ENCODE assay signal across 10 mouse cellular contexts in the genomic region with DNA sequence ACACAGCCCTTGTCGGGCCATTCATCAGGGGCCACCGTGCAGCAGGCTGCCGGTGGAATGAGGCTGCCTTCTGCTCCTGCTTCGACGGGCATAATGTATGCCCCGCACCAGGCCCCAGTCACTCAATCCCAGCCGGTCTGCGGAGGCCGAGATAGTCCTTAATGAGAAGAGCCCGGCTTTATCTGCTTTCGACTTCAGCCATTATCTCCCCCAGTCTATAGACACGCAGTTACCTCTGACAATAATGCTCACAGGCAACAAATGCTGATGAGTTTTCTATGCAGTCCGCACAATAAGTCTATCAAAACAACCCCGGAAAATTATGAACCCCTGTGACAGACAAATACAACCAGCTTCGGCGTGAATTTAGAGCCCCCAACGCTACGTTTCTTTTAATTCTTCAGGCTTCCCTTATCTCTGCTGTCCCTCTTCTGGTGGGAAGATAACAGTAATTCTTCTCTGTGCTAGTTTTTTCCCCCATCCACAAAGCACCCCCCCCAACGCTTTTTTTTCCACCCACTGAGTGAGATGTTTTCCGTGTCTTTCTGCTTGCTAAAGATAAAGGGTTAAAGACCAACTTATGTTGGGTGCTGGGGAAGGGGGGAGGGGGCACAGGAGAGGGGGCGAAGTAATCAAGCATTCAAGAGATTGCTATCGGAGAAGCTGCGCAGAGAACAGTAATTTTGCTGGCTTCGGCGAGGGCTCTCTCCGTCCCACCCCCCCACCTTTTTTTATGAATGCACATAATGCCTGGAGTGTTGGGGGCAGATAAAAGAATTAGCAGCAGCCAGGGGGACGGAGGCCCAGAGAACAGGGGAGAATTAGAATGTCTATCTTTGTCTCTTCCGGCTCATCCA.
DNase-seq lines count a peak whose midpoint lies in the region; ATAC-seq and TF ChIP-seq lines count a peak whose summit lies in the region.
"Had no signal": no experiment of that assay in that cellular context is flagged by ENCODE, and none has a peak within 500 bp of the region (broad histone marks: within the 10 kb centered on the region; RNA-seq: fewer than 3 reads in every experiment).

No protein-coding gene starts in this region.

- H3K4me1 ChIP-seq in heart, embryonic 14.5 days (ENCODE audit: control insufficient read depth in 2 of 2, insufficient read depth in 2 of 2, low read length in 2 of 2): peaks cover 5 to 9% of the 10 kb centered on the region in 2 experiments
- peaks cover 12% of the 10 kb centered on the region for H3K4me1 ChIP-seq in forebrain, embryonic 16.5 days (replicated peaks; ENCODE audit: control insufficient read depth, insufficient read depth, low read length)
- no peaks in the 10 kb centered on the region for H3K4me1 ChIP-seq in thymus, adult 2 months (replicated peaks; ENCODE audit: control insufficient read depth, insufficient read depth, low read length)

- no peak overlapping the region for H3K27ac ChIP-seq in heart, embryonic 14.5 days (replicated peaks in 1 of 2; ENCODE audit: control insufficient read depth in 1 of 2, insufficient read depth in 1 of 2, low read depth in 2 of 2, low read length in 2 of 2)
- no peak overlapping the region for H3K27ac ChIP-seq in forebrain, embryonic 16.5 days (ENCODE audit: low read length)
- H3K27ac ChIP-seq in thymus, adult 2 months (ENCODE audit: control insufficient read depth, insufficient read depth, low read length): no peak overlapping the region
- H3K27ac ChIP-seq: limb, embryonic 13.5 days had no signal

- peak overlapping the region; percentile 46 for H3K4me2 ChIP-seq in heart, embryonic 14.5 days (ENCODE audit: low read length)
- peak overlapping the region; percentile 40 for H3K4me2 ChIP-seq in forebrain, embryonic 16.5 days (ENCODE audit: low read length)
- H3K4me2 ChIP-seq: limb, embryonic 13.5 days had no signal

- no peaks in the 10 kb centered on the region for H3K9me3 ChIP-seq in heart, embryonic 14.5 days (ENCODE audit: control insufficient read depth, low read length)
- H3K9me3 ChIP-seq in forebrain, embryonic 16.5 days (ENCODE audit: control insufficient read depth, low read length): no peaks in the 10 kb centered on the region
- H3K9me3 ChIP-seq: limb, embryonic 13.5 days had no signal

- H3K4me3 ChIP-seq in heart, embryonic 14.5 days (ENCODE audit: control insufficient read depth in 1 of 2, insufficient read depth in 1 of 2, low read depth in 1 of 2, low read length in 2 of 2): peak overlapping the region in 1 of 2 experiments; percentile 9; a peak in 2 of 4 replicates
- H3K4me3 ChIP-seq in forebrain, embryonic 16.5 days (replicated peaks; ENCODE audit: low read length): peak overlapping the region; percentile 7
- no peak overlapping the region for H3K4me3 ChIP-seq in thymus, adult 2 months (ENCODE audit: control insufficient read depth, insufficient read depth, low read length)
- H3K4me3 ChIP-seq: limb, embryonic 13.5 days had no signal

- intact Hi-C loops in heart, postnatal 10 days (cut with DNase I): no loop called here

- ATAC-seq in heart, embryonic 14.5 days (ENCODE audit: insufficient number of reproducible peaks, insufficient read depth, low FRiP score, low read depth): no peak
- peak; percentile 54; the same call in 1 of the 2 replicates for ATAC-seq in forebrain, embryonic 16.5 days
- peak; percentile 84 for ATAC-seq in megakaryocyte-erythroid progenitor cell, adult 5-6 weeks (replicated peaks; ENCODE audit: low FRiP score, low TSS enrichment, poor library complexity, severe bottlenecking)

- H3K36me3 ChIP-seq in heart, embryonic 14.5 days (ENCODE audit: control insufficient read depth, insufficient read depth, low read length): no peaks in the 10 kb centered on the region
- no peaks in the 10 kb centered on the region for H3K36me3 ChIP-seq in forebrain, embryonic 16.5 days (ENCODE audit: control insufficient read depth, insufficient read depth)
- H3K36me3 ChIP-seq in thymus, adult 2 months (ENCODE audit: control insufficient read depth, insufficient read depth, low read length): no peaks in the 10 kb centered on the region
- H3K36me3 ChIP-seq: limb, embryonic 13.5 days had no signal

- no peak for DNase-seq in heart, postnatal 10 days
- DNase-seq in c-Kit-positive CD71-negative TER-119-negative erythroid progenitor cells, embryonic 14.5 days (ENCODE audit: low read depth): peak; percentile 33
- no peak for DNase-seq in thymus, postnatal 14 days
- no peak for DNase-seq in thymus, adult 2 months
- no peak for DNase-seq in kidney, adult 11 months
- DNase-seq: B cell, adult 2 months had no signal

- no peak overlapping the region for H3K9ac ChIP-seq in heart, embryonic 14.5 days (ENCODE audit: low read length)
- H3K9ac ChIP-seq in forebrain, embryonic 16.5 days (replicated peaks; ENCODE audit: low read depth, low read length): peak overlapping the region; percentile 36; the same call in 1 of the 2 replicates
- H3K9ac ChIP-seq: limb, embryonic 13.5 days had no signal

- TF ChIP-seq POLR2A in thymus, adult 2 months (IDR thresholded peaks at IDR 0.05; ENCODE audit: control insufficient read depth, extremely low read depth, insufficient read depth, low read length, poor library complexity): no peak

- H3K27me3 ChIP-seq in heart, embryonic 14.5 days (ENCODE audit: control insufficient read depth, insufficient read depth, low read length): peaks cover 29% of the 10 kb centered on the region; the same call in 1 of the 2 replicates
- H3K27me3 ChIP-seq in forebrain, embryonic 16.5 days (replicated peaks; ENCODE audit: control insufficient read depth, insufficient read depth, low read length): peaks cover 17% of the 10 kb centered on the region
- no peaks in the 10 kb centered on the region; the same call in 1 of the 2 replicates for H3K27me3 ChIP-seq in thymus, adult 2 months (ENCODE audit: control insufficient read depth, insufficient read depth, low read length)

- no peak for TF ChIP-seq CTCF in thymus, adult 2 months (IDR thresholded peaks at IDR 0.05; ENCODE audit: borderline replicate concordance, control insufficient read depth, extremely low read depth, insufficient read depth, low read length, poor library complexity)

- WGBS in heart, embryonic 14.5 days: 3% methylated on average over 28 of the region's 28 CpGs
- 3% methylated on average over 28 of the region's 28 CpGs for WGBS in forebrain, embryonic 16.5 days
- 20% methylated on average over 28 of the region's 28 CpGs for WGBS in thymus, adult 2 months
